Mouse (Mus musculus) thymus, adult 18-20 months (tissue): Measurements from ENCODE around the gene Gab2.

Experiments
- DNase-seq, 2 experiments: peaks; one replicate each; pipeline ENCODE4 v3.0.0; 2022; ENCODE audit warnings: mixed read lengths in 2 of 2

Gene Gab2

GRCm38 (mm10) chr7:97262541-97262940, 181.2 kb downstream of the Gab2 start:
- DNase-seq = no peak

DNA sequence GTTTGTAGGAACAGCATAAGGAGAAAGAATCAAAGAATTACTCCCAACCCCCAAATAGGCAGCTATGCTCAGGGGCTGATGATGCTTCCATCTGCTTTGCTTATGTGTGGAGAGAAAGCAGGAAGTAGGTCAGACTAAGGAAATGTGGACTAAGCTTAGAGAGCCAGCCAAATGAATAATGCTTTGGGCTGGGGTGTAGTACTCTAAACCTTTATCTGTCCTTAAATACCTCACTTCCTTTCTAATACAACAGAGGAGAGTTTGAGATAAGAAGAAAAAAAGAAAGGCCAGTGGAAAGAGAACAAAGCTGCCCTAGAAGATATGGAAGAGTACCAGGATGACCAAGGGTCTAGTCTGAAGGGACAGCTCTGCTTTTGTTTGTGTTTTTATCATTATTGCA, 189.0 kb downstream of the Gab2 start:
- no peak for DNase-seq

GRCm38 (mm10) chr7:97271068-97271467, 189.7 kb downstream of the Gab2 start:
- no peak for DNase-seq

GRCm38 (mm10) chr7:97296986-97297385, 215.6 kb downstream of the Gab2 start:
- no peak for DNase-seq

- DNase-seq = no peak
These were observed 216.1 kb downstream of the Gab2 start for GRCm38 (mm10) chr7:97297466-97297865.

DNA sequence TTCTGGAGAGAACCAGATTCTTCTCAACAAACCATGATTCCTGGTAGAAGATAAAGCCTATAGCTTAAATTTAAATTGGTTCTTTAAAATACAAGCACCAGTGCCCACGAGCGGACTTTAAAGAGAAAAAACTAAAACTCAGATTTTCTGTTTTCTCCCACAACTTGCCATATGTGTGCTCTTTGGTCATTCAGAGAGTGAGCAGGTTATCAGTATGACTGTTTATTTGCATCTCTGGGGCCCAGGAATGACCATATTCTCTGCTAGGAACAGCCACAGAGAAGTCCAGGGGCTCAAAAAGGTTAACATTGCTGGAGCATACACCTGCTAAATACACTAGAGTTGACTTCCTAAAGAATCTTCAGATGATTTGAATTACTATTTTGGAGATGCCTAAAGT, 216.9 kb downstream of the Gab2 start:
- DNase-seq = no peak

- no peak for DNase-seq
These were observed 217.6 kb downstream of the Gab2 start for GRCm38 (mm10) chr7:97298943-97299342.

GRCm38 (mm10) chr7:97300914-97301313, 219.5 kb downstream of the Gab2 start:
- no peak for DNase-seq

DNA sequence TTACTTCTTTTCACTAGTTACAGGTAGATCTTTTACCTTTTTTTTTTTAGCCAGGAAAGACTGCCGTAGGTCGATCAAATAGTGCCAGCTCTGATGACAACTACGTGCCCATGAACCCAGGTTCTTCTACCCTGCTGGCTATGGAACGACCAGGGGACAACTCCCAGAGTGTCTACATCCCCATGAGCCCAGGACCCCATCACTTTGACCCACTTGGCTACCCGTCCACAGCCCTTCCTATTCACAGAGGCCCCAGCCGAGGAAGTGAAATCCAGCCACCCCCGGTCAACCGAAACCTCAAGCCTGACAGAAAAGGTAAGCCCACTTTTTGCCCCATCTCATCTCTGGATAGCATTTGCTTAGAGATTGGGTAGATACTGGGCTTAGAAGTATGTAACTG, 219.9 kb downstream of the Gab2 start:
- DNase-seq = no peak

- no peak for DNase-seq
These were observed 220.9 kb downstream of the Gab2 start for GRCm38 (mm10) chr7:97302261-97302660.

GRCm38 (mm10) chr7:97302876-97303275, 221.5 kb downstream of the Gab2 start:
- DNase-seq = no peak

- no peak for DNase-seq
These were observed 222.2 kb downstream of the Gab2 start for GRCm38 (mm10) chr7:97303614-97304013.

DNA sequence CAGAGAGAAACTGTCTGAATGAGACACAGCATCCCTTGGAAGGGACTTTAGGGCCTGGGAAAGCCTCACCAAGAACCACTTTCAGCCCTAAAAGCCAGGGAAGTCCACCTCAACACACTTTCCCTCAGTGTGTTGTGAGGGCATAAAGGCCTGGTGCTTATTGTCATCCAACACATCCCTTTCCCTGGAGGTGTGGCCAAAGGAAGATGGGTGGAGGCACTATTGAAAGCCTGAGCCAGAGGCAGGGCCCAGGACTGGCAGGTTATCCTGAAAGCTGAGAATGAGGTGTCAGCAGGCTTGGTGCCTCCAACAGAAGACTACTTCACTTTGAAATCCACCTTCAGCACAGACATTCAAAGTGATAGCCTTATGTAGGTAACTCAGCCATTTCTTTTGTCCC, 223.1 kb downstream of the Gab2 start:
- no peak for DNase-seq

GRCm38 (mm10) chr7:97305206-97305605, 223.8 kb downstream of the Gab2 start:
- DNase-seq = no peak

- no peak for DNase-seq
These were observed 225.4 kb downstream of the Gab2 start for GRCm38 (mm10) chr7:97306813-97307212.

- DNase-seq = no peak
These were observed 226.2 kb downstream of the Gab2 start for GRCm38 (mm10) chr7:97307546-97307945.

GRCm38 (mm10) chr7:97309461-97310340, 228.3 kb downstream of the Gab2 start:
- DNase-seq = no peak

- DNase-seq = no peak
These were observed 228.9 kb downstream of the Gab2 start for GRCm38 (mm10) chr7:97310341-97310635.

- DNase-seq = no peak
These were observed 230.2 kb downstream of the Gab2 start for GRCm38 (mm10) chr7:97311620-97312019.

DNA sequence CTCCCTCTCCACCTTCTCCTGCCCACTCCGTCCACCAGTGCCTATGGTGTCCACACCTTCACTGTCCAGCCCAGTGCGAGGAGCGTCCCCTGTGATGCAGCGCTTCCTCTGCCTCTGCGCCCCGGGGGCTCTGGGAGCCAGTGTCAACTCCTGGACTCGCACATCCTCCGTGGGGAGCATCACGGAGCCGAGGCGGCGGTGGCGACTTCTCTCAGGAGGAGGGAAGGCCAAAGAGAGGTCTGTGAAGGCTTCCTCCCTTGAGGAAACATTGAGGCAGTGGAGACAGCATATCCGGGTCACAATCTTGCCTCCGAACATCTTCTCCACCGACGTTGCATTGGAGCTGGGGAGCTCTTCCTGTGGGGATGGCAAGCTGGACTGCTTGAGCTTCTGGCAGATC, 230.8 kb downstream of the Gab2 start:
- no peak for DNase-seq

DNA sequence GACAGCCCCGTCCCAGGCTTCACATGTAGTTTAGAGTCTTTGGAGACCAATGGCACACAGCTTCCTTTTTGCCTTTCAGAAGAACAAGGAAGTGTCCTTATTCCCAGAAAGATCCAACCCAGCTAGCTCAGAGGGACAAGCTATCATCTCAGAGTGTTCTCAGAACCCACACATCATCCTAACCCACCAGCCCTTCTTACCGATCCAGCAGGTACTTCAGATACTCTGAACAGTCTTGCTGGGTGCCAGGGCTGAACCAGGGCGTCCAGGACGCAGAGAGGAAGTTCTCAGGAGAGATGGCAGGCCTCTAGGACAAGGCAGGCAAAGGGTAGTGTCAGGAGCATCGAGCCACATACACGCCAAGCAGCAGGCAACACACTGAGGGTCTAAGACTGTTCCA, 231.5 kb downstream of the Gab2 start:
- no peak for DNase-seq

GRCm38 (mm10) chr7:97313364-97313995, 232.1 kb downstream of the Gab2 start:
- DNase-seq = no peak

DNA sequence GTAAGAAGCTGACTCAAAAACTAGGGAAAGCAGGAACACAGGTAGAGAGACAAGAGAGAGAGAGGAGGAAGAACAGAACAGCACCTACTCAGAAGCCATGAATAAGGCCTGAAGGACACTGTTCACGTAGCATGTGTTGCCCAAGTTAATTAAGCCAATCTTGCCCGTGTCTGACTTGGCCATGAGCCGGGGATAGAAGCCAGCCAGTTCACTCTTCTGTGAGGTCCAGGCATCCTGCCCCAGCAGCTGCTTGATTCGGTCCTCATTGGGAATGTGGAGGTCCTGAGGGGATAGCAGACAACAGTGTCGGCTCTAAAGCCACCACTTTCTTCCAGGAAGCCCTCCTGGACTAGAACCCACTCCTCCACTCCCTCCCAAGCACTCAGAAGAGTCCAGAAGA, 233.3 kb downstream of the Gab2 start:
- no peak for DNase-seq

- DNase-seq = no peak
These were observed 234.3 kb downstream of the Gab2 start for GRCm38 (mm10) chr7:97315656-97316055.

- DNase-seq = no peak
These were observed 236.3 kb downstream of the Gab2 start for GRCm38 (mm10) chr7:97317706-97318105.
